Mouse (Mus musculus): ENCODE measurements around the gene Olfml2b. TPM values are rescaled to one million over a fixed set of nuclear protein-coding genes. Genes with fewer than 3 reads are reported as not detected.

Olfml2b gene
- total and polyA plus RNA-seq, 3 experiments, result not detected

DNA sequence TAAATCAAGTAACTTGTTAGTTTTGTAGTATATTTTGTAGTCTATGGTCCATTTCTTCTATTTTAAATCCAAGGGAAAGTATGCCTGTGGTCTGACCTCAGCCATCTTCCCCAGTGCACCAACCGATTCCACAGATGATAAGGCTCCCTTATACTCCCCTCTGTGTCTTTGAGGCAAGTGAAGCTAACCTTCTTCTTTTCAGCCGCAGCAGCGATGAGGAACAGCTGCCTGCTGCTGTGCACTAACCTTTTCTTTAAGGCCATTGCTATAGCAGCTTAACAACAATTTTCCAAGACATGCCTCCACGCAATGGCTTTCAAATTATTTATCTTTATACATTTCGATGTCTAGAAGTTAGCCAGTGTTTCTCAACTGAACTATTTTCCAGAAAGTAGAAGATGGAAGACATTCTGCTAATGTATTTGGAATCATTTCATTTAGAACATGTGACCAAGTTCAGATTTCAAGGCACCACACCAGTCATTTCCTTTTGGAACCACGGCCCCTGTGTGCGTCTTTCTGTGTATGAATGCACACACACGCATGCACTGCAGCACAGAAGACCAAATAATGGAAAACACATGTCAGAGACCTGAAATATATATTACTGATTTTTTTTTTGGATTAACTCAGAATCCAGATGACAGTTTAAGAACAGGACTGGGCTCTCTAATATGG, 73.9 kb downstream of the Olfml2b start:
- H3K9me3 ChIP-seq (replicated peaks; ENCODE audit: insufficient read depth, low read length), result no peaks in the 10 kb centered on the region
- peaks cover 0 to 3% of the 10 kb centered on the region in 2 experiments; a peak in 2 of 4 replicates for H3K36me3 ChIP-seq (ENCODE audit: control insufficient read depth in 1 of 2, insufficient read depth in 2 of 2, low read length in 2 of 2)
- H3K4me1 ChIP-seq (ENCODE audit: control insufficient read depth in 1 of 2, insufficient read depth in 2 of 2, low read length in 2 of 2), result peaks cover 0 to 4% of the 10 kb centered on the region in 2 experiments; a peak in 1 of 4 replicates

DNA sequence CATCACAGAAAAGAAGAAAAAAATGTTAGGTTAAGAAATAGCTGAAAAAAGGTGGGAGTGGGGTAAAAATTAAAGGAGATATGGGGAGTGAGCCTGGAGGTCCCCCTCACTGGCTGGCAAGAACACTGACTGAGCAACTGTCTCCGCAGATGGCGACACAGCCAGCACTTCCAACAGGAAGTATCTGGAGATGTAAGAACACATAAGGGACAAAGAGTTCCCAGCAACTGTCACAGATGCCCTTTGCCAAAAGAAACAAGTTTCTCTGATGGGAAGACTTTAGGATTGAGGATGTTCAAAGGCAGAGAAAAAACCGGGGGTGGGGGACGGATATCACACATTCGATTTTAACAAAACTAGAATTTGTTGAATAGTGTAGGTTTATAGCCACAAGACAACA, 77.2 kb downstream of the Olfml2b start:
- no peak for DNase-seq (ENCODE audit: low read depth, low spot score)
- Histone ChIP-seq H3K4me3 (ENCODE audit: control insufficient read depth in 1 of 2, insufficient read depth in 1 of 2, low read depth in 2 of 2, low read length in 2 of 2) (no peak overlapping the region), H3K9me3 (replicated peaks; ENCODE audit: insufficient read depth, low read length) (no peaks in the 10 kb centered on the region), H3K27ac (ENCODE audit: control insufficient read depth, low read depth, low read length) (no peak overlapping the region), H3K4me1 (ENCODE audit: control insufficient read depth in 1 of 2, insufficient read depth in 2 of 2, low read length in 2 of 2) (peaks cover 0 to 4% of the 10 kb centered on the region in 2 experiments; a peak in 1 of 4 replicates), H3K27me3 (ENCODE audit: control insufficient read depth in 1 of 2, insufficient read depth in 2 of 2, low read length in 2 of 2) (no peaks in the 10 kb centered on the region), H3K79me2 (ENCODE audit: control insufficient read depth, insufficient read depth, low read length, poor library complexity) (no peaks in the 10 kb centered on the region), H3K9ac (ENCODE audit: control insufficient read depth, low read depth, low read length, poor library complexity, severe bottlenecking) (no peak overlapping the region), H3K36me3 (ENCODE audit: control insufficient read depth in 1 of 2, insufficient read depth in 2 of 2, low read length in 2 of 2) (peaks cover 0 to 3% of the 10 kb centered on the region in 2 experiments; a peak in 2 of 4 replicates)
- TF ChIP-seq ZC3H11A (IDR thresholded peaks at IDR 0.05; ENCODE audit: low read depth, low read length) (no peak), E2F4 (IDR thresholded peaks at IDR 0.05; ENCODE audit: borderline replicate concordance, low read depth, low read length) (no peak), MYB (IDR thresholded peaks at IDR 0.05; ENCODE audit: low read depth, low read length) (no peak), EP300 (IDR thresholded peaks at IDR 0.05; ENCODE audit: low read depth in 1 of 2, low read length in 2 of 2) (no peak), HCFC1 (IDR thresholded peaks at IDR 0.05; ENCODE audit: low read depth, low read length) (no peak), GABPA (IDR thresholded peaks at IDR 0.05; ENCODE audit: low read depth, low read length) (no peak)

More for the DNA sequence above, 73.9 kb downstream of the Olfml2b start:
- DNase-seq (ENCODE audit: low read depth, low spot score), result no peak
- Histone ChIP-seq H3K4me3 (ENCODE audit: control insufficient read depth in 1 of 2, insufficient read depth in 1 of 2, low read depth in 2 of 2, low read length in 2 of 2) (no peak overlapping the region), H3K27ac (ENCODE audit: control insufficient read depth, low read depth, low read length) (no peak overlapping the region), H3K9ac (ENCODE audit: control insufficient read depth, low read depth, low read length, poor library complexity, severe bottlenecking) (no peak overlapping the region), H3K79me2 (ENCODE audit: control insufficient read depth, insufficient read depth, low read length, poor library complexity) (no peaks in the 10 kb centered on the region), H3K27me3 (ENCODE audit: control insufficient read depth in 1 of 2, insufficient read depth in 2 of 2, low read length in 2 of 2) (no peaks in the 10 kb centered on the region)
- TF ChIP-seq TCF12 (IDR thresholded peaks at IDR 0.05; ENCODE audit: low read depth, low read length), result no peak
- no peak for TF ChIP-seq POLR2AphosphoS5 (IDR thresholded peaks at IDR 0.05; ENCODE audit: borderline replicate concordance, low read depth, low read length)
- TF ChIP-seq GATA1 (IDR thresholded peaks at IDR 0.05; ENCODE audit: low read depth, low read length), result no peak
- no peak for TF ChIP-seq ZMIZ1 (IDR thresholded peaks at IDR 0.05; ENCODE audit: low read depth, low read length)
- TF ChIP-seq CTCF (IDR thresholded peaks at IDR 0.05 in 2 of 3, conservative IDR thresholded peaks at IDR 0.05 in 1 of 3; ENCODE audit: control insufficient read depth in 1 of 3, insufficient read depth in 1 of 3, low read depth in 2 of 3, low read length in 3 of 3, poor library complexity in 1 of 3, severe bottlenecking in 1 of 3), result no peak
- no peak for TF ChIP-seq SMC3 (IDR thresholded peaks at IDR 0.05; ENCODE audit: low read depth, low read length)
- no peak for TF ChIP-seq RAD21 (IDR thresholded peaks at IDR 0.05; ENCODE audit: low read depth, low read length)
- TF ChIP-seq NELFE (IDR thresholded peaks at IDR 0.05; ENCODE audit: low read depth, low read length), result no peak
- TF ChIP-seq GABPA (IDR thresholded peaks at IDR 0.05; ENCODE audit: low read depth, low read length), result no peak
- no peak for TF ChIP-seq TAL1 (IDR thresholded peaks at IDR 0.05; ENCODE audit: low read length)
- no peak for TF ChIP-seq MAZ (IDR thresholded peaks at IDR 0.05; ENCODE audit: low read depth, low read length)
- TF ChIP-seq UBTF (IDR thresholded peaks at IDR 0.05; ENCODE audit: borderline replicate concordance, insufficient read depth, low read depth, low read length), result no peak
- TF ChIP-seq E2F4 (IDR thresholded peaks at IDR 0.05; ENCODE audit: borderline replicate concordance, low read depth, low read length), result no peak
- no peak for TF ChIP-seq NRF1 (IDR thresholded peaks at IDR 0.05; ENCODE audit: insufficient read depth, low read depth, low read length, poor library complexity, severe bottlenecking)
- no peak for TF ChIP-seq MYC (IDR thresholded peaks at IDR 0.05; ENCODE audit: low read depth, low read length)
